Mouse (Mus musculus) ovary, postnatal 10 days (tissue): ENCODE data around the gene Wbp2.

Source experiments
- DNase-seq: peaks from one replicate; pipeline ENCODE4 v3.0.0; 2022; ENCODE audit warnings: low spot score

Wbp2 gene

DNA sequence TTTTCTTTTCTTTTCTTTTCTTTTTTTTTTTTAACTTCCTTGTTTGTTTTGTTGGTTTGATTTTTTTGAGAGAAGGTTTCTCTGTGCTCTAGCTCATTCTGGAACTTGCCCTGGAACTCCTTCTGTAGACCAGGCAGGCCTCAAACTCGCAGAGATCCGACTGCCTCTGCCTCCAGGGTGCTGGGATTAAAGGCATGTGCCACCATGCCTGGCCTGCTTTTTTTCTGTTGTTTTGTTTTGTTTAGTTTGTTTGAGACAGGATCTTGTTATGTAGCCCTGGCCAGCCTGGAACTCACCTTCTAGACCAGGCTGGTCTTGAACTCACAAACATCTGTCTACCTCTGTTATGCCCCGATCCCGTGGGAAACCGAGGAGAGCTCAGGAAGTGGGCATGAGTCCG, 2.8 kb upstream of the Wbp2 start:
- no peak for DNase-seq

DNA sequence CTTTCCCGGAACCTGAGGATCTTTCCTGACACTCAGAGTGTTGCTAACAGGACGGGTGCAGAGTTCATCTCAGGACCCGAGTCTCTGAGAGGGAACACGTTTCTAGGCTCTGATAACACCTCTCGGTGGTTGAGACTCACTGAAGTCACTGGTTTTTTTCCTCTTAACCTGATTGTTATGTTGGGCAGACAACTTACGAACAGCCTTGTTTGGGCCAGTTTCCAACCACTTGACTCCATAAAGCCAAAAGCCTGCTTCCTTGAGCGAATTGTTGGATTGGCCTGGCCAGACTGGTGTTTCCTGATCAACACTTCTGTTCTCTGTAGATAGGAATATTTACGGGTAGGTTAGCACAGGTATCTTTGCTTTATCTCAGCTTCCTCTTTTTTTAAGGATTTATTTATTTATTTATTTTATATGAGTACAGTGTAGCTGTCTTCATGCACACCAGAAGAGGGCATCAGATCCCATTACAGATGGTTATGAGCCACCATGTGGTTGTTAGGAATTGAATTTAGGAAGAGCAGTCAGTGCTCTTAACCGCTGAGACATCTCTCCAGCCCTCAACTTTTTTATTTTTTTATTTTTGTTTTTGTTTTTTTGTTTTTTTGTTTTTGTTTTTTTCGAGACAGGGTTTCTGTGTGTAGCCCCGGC, 2.1 kb upstream of the Wbp2 start:
- DNase-seq = no peak

GRCm38 (mm10) chr11:116088188-116088587, 1.4 kb upstream of the Wbp2 start:
- no peak for DNase-seq

GRCm38 (mm10) chr11:116087194-116088130, 667 bp upstream of the Wbp2 start:
- no peak for DNase-seq

GRCm38 (mm10) chr11:116084166-116084565, 2.6 kb downstream of the Wbp2 start:
- no peak for DNase-seq

DNA sequence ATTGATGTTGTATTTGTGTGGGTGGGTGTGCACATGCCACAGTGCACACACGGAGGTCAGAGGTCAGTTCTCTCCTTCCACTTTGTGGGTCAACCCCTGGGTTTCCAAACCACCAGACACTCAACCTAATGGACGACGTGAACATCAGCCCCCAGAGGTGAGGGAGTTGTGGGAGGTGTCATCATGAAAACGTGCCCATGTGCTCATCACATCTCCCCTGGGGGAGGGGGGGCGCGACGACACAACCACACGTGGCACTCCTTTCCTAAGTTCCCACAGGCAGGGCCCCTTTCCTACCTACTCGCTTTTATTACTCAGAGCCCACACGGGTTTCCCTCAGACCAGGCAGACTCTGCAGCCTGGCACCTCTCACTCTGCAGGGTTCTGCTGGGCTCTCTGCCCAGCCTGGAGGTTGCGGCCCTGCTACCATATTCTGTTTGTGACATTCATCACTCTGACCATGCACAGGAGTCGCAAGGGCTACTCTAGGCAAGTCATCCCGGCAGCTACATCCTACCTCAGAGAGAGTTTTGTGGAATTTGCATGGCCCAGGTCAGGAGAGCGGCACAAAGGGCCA, 3.6 kb downstream of the Wbp2 start:
- no peak for DNase-seq

- no peak for DNase-seq
Observed at GRCm38 (mm10) chr11:116081081-116081480, 5.7 kb downstream of the Wbp2 start.

GRCm38 (mm10) chr11:116079511-116079910, 7.3 kb downstream of the Wbp2 start:
- DNase-seq = no peak

DNA sequence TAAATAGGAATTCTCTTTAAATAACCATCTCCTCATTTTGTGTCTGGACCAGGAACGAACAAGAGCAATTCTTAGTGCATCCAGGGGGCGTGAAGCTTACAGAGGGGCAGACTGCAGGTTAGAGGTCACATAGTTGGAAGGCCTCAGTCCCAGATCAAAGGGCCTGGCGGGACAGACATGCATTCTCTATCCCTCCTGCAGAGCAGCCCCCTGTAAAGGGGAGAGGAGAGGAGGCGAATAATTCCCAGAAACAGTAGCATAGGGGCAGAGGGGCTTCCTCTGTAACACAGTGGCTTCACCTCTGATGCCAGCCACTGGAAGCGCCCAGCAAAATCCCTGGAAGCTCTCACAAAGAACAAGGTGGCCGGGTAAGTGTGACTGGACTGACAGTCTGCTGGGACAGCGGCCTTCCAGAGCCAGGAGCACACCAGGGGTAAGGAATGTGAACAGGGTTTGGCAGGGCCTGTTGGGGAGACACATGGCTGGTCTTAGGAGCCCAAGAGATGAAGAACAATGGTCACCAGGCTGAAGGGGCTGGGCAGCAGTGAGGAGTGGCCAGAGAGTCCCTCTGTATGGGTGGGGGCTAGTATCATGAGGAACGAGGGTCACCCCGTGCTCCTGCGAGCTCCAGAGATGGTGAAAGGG, 8.0 kb downstream of the Wbp2 start:
- no peak for DNase-seq

GRCm38 (mm10) chr11:116078221-116078620, 8.6 kb downstream of the Wbp2 start:
- no peak for DNase-seq

GRCm38 (mm10) chr11:116077446-116078204, 9.2 kb downstream of the Wbp2 start, which contains the start of gene Unc13d:
TSS of gene Unc13d (minus strand) at chr11:116077961.
- no peak for DNase-seq

- no peak for DNase-seq
Observed at GRCm38 (mm10) chr11:116076836-116077235, 10.0 kb downstream of the Wbp2 start.

DNA sequence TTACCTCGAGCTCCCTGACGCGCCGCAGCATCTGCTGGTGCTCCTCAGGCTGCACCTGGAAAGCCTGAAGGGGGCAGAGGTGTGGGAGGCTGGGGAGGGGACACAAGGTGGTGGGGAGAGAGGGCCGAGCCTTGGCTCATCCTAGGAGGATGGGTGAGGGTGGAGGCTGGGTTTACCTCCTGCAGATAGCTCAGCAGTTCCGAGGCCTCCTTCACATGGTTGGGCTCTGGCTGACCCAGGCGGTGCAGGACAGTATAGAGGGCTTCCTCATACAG, 10.6 kb downstream of the Wbp2 start:
- DNase-seq = no peak

- DNase-seq = no peak
Observed at GRCm38 (mm10) chr11:116075539-116076265, 11.1 kb downstream of the Wbp2 start.

DNA sequence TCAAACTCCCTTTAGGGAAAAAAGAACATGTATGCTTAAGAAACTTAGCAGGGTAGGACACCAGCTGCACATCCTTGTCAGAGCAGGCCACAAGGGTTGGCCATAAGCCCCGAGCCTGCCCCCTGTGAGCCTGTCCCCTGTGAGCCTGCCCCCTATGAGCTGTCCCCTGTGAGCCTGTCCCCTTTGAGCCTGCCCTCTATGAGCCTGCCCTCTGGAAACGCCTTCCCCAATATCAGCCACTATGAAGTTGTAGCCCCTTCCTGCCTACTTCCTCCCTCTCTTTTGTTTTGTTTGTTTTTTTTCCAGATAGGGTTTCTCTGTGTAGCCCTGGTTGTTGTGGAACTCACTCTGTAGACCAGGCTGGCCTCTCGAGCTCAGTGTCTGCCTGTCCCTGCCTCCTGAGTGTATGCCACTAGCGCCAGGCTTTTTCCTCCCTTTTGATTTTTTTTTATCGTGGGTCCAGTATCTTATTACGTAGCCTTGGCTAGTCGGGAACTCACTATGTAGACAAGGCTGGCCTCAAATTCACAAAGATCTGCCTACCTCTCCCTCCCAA, 12.3 kb downstream of the Wbp2 start:
- no peak for DNase-seq

DNA sequence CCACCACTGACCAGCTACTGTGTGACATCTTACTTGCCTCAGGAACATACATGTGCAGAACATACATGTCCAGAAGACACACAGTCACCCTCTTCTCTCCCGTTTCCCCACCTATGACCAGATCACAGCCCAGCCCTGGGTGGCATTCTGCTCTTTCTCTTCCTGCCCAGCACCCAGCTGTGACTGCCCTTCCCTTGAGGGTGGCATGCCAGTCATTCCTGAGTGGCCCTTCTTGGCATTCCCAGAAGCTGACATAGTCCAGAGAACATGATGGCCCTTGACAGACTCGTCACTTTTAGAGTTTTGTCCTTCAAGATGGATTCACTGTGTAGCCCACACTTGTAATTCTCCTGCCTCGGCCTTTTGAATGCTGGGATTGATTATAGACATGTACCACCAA, 14.2 kb downstream of the Wbp2 start:
- no peak for DNase-seq

DNA sequence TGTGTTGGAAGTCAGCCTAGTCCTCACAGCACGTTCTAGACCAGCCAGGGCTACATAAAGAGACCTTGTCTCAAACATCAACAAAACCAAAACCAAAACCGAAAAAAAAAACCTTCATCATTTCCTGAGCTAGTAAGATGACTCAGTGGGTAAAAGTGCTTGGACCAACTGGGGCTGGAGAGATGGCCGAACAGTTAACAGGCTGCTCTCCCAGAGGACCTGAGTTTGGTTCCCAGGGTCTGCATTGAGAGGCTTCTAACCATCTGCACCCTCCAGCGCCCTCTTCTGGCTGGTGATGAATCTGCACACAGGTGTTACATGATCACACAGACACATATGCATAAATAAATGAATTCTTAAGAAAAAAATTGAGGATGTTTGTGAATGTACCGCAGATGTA, 15.3 kb downstream of the Wbp2 start:
- no peak for DNase-seq

DNA sequence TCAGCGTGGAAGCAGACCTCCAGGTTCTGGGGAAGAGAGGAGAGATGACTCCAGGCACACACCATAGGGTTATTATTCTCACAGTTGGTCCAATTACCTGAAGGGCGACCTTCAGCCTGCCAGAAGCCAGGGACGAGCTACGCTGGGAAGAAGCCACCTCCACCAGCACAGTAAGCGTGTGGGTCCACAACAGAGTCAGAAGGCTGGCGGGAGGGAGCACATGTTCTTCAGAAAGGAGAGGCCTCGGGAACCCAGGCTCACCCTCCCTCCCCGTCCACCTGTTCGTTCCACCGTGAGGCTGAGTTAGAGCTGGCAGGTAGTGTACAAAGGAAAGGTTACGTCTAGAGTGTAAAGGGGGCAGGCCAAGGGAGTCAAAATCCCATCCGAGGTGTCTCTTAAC, 21.4 kb downstream of the Wbp2 start:
- no peak for DNase-seq

GRCm38 (mm10) chr11:116064187-116064867, 22.5 kb downstream of the Wbp2 start:
- DNase-seq = no peak

DNA sequence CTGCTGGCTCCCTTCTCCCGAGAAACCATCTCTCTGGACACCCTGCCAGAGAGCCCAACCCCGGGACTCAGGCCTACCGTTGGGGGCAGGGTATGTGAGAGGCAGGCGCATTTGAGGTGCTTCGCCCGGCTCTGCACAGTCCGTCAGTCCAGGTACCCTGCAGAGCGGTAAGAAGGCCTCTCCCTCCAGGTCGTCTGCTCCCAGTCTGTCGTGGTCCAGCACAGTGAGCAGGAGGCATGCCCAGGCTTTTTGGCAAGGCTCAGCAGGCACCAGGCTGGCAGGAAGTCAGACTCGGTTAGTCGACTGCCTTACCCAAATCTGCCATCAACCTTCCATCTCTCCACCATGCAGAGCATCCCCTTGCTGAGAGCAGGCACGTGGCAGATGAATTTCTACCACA, 23.2 kb downstream of the Wbp2 start:
- no peak for DNase-seq
